Mouse (Mus musculus) CH12.LX (cell line): ENCODE measurements at regions not wholly inside any gene's neighbourhood (a gene's known extent, or its start where the extent isn't known, plus 50 kb on each side); places are given as distances from the start of the nearest gene placed in this dataset.

Experiments
- DNase-seq: peaks from one replicate; pipeline ENCODE4 v3.0.0-alpha.2; 2013; ENCODE audit errors: extremely low read depth
- H3K27ac ChIP-seq: 2 replicates; pipeline ENCODE4 v1.5.1; 2012; ENCODE audit warnings: low read depth, mild to moderate bottlenecking, control low read depth, moderate library complexity; ENCODE audit not compliant: insufficient read depth
- H3K27me3 ChIP-seq: replicated peaks from 2 replicates; pipeline ENCODE3; 2012; ENCODE audit warnings: inconsistent platforms
- H3K36me3 ChIP-seq, 2 experiments: replicated peaks in 1 of 2; 2 replicates each; pipeline versions ENCODE3 to v1.6.1; 2012; ENCODE audit warnings: inconsistent platforms in 1 of 2, low read length in 1 of 2, mild to moderate bottlenecking in 1 of 2, mixed read lengths in 1 of 2, moderate library complexity in 1 of 2; ENCODE audit not compliant: control insufficient read depth in 1 of 2, insufficient read depth in 1 of 2
- H3K4me1 ChIP-seq, 2 experiments: 2 replicates each; pipeline ENCODE4 v1.6.1; 2012; ENCODE audit warnings: inconsistent platforms in 1 of 2, moderate library complexity in 1 of 2; ENCODE audit not compliant: insufficient read depth in 2 of 2, control insufficient read depth in 1 of 2
- H3K4me2 ChIP-seq: 2 replicates; pipeline ENCODE4 v1.6.1; 2012; ENCODE audit warnings: low read depth, mild to moderate bottlenecking, control low read depth; ENCODE audit not compliant: poor library complexity, insufficient read depth, severe bottlenecking
- H3K4me3 ChIP-seq, 3 experiments: fragments of 150-350 bp in 1 of 3; sonication (generic) in 1 of 3; replicated peaks in 1 of 3; 2 replicates each; pipeline versions ENCODE3 to v1.5.1; 2011 to 2012; ENCODE audit warnings: low read depth in 2 of 3, low read length in 2 of 3, mild to moderate bottlenecking in 2 of 3, moderate library complexity in 2 of 3, control low read depth in 1 of 3, improper control_type of control experiment in 1 of 3, inconsistent platforms in 1 of 3, mixed read lengths in 1 of 3; ENCODE audit not compliant: poor library complexity in 1 of 3
- H3K79me2 ChIP-seq: replicated peaks from 2 replicates; pipeline ENCODE4 v1.6.1; 2012; ENCODE audit warnings: mild to moderate bottlenecking, moderate library complexity; ENCODE audit not compliant: control insufficient read depth, poor library complexity, insufficient read depth, severe bottlenecking; ENCODE audit errors: extremely low read depth
- H3K9ac ChIP-seq: 2 replicates; pipeline ENCODE4 v1.6.1; 2012; ENCODE audit warnings: low read depth, mild to moderate bottlenecking, control low read depth, moderate library complexity; ENCODE audit not compliant: insufficient read depth
- H3K9me3 ChIP-seq: replicated peaks from 2 replicates; pipeline ENCODE3; 2012; ENCODE audit warnings: low read length, inconsistent platforms, mixed read lengths
- CHD2 ChIP-seq: IDR thresholded peaks from 2 replicates; pipeline ENCODE4 v1.6.1; 2011; ENCODE audit warnings: low read length, improper control_type of control experiment
- CTCF ChIP-seq, 2 experiments: IDR thresholded peaks in 1 of 2; conservative IDR thresholded peaks in 1 of 2; 2 replicates each; pipeline ENCODE4 v1.5.1; 2011 to 2012; ENCODE audit warnings: low read depth in 2 of 2, low read length in 2 of 2, improper control_type of control experiment in 1 of 2, inconsistent platforms in 1 of 2, mild to moderate bottlenecking in 1 of 2, moderate library complexity in 1 of 2
- E2F4 ChIP-seq: IDR thresholded peaks from 2 replicates; pipeline ENCODE4 v1.6.1; 2011; ENCODE audit warnings: low read depth, low read length, improper control_type of control experiment; ENCODE audit not compliant: insufficient replicate concordance
- ELF1 ChIP-seq: IDR thresholded peaks from 2 replicates; pipeline ENCODE4 v1.6.1; 2014; ENCODE audit warnings: low read depth, mild to moderate bottlenecking, inconsistent platforms, low read length, improper control_type of control experiment
- HCFC1 ChIP-seq: IDR thresholded peaks from 2 replicates; pipeline ENCODE4 v1.6.1; 2012; ENCODE audit warnings: low read depth, mild to moderate bottlenecking, inconsistent platforms, low read length, improper control_type of control experiment
- JUN ChIP-seq: IDR thresholded peaks from 2 replicates; pipeline ENCODE4 v1.6.1; 2011; ENCODE audit warnings: low read depth, mild to moderate bottlenecking, low read length, improper control_type of control experiment, moderate library complexity; ENCODE audit not compliant: insufficient read depth
- MXI1 ChIP-seq: IDR thresholded peaks from 2 replicates; pipeline ENCODE4 v1.6.1; 2011; ENCODE audit warnings: mild to moderate bottlenecking, low read depth, low read length, improper control_type of control experiment
- MYC ChIP-seq: IDR thresholded peaks from 2 replicates; pipeline ENCODE4 v1.6.1; 2011; ENCODE audit warnings: low read depth, mild to moderate bottlenecking, improper control_type of control experiment, low read length
- NRF1 ChIP-seq: IDR thresholded peaks from 2 replicates; pipeline ENCODE4 v1.6.1; 2014; ENCODE audit warnings: low read depth, mild to moderate bottlenecking, inconsistent platforms, low read length, improper control_type of control experiment, moderate library complexity
- POLR2A ChIP-seq: IDR thresholded peaks from 2 replicates; pipeline ENCODE4 v1.6.1; 2011; ENCODE audit warnings: low read depth, mild to moderate bottlenecking, improper control_type of control experiment, low read length
- POLR2AphosphoS2 ChIP-seq: IDR thresholded peaks from 2 replicates; pipeline ENCODE4 v1.6.1; 2011; ENCODE audit warnings: low read depth, low read length, improper control_type of control experiment
- RAD21 ChIP-seq: IDR thresholded peaks from 2 replicates; pipeline ENCODE4 v1.6.1; 2011; ENCODE audit warnings: low read depth, mild to moderate bottlenecking, low read length, improper control_type of control experiment, moderate library complexity
- SMC3 ChIP-seq: IDR thresholded peaks from 2 replicates; pipeline ENCODE4 v1.6.1; 2011; ENCODE audit warnings: low read depth, low read length, improper control_type of control experiment
- TBP ChIP-seq: conservative IDR thresholded peaks from 2 replicates; pipeline ENCODE4 v1.6.1; 2011; ENCODE audit warnings: low read depth, low read length, improper control_type of control experiment
- TCF12 ChIP-seq: IDR thresholded peaks from 2 replicates; pipeline ENCODE4 v1.6.1; 2014; ENCODE audit warnings: low read depth, mild to moderate bottlenecking, inconsistent platforms, low read length, improper control_type of control experiment
- USF1 ChIP-seq: IDR thresholded peaks from 2 replicates; pipeline ENCODE4 v1.6.1; 2014; ENCODE audit warnings: low read depth, mild to moderate bottlenecking, inconsistent platforms, low read length, improper control_type of control experiment
- USF2 ChIP-seq: conservative IDR thresholded peaks from 2 replicates; pipeline ENCODE4 v1.6.1; 2011; ENCODE audit warnings: low read depth, low read length, improper control_type of control experiment
- ZC3H11A ChIP-seq: IDR thresholded peaks from 2 replicates; pipeline ENCODE4 v1.6.1; 2012; ENCODE audit warnings: low read depth, mild to moderate bottlenecking, inconsistent platforms, low read length, improper control_type of control experiment
- ZMIZ1 ChIP-seq: IDR thresholded peaks from 2 replicates; pipeline ENCODE4 v1.6.1; 2012; ENCODE audit warnings: low read depth, mild to moderate bottlenecking, inconsistent platforms, low read length, improper control_type of control experiment
- ZNF384 ChIP-seq: IDR thresholded peaks from 2 replicates; pipeline ENCODE4 v1.6.1; 2012; ENCODE audit warnings: low read depth, low read length, improper control_type of control experiment, inconsistent platforms
- dilution Hi-C: fragments of 300-500 bp; cut with MboI; formaldehyde crosslinking; loops from 2 replicates; pipeline ENCODE4 v1.14.3; 2020; ENCODE audit warnings: low sequenced_read_pairs; ENCODE audit not compliant: extremely low pct_unique_long_range_greater_than_20kb, extremely low pct_ligation_motif_present
- in situ Hi-C: fragments of 300-500 bp; cut with MboI; formaldehyde crosslinking; loops from 3 replicates; pipeline ENCODE4 v1.14.3; 2019; ENCODE audit warnings: low sequenced_read_pairs, low pct_ligation_motif_present, low pct_unique_long_range_greater_than_20kb, mixed read lengths

DNA sequence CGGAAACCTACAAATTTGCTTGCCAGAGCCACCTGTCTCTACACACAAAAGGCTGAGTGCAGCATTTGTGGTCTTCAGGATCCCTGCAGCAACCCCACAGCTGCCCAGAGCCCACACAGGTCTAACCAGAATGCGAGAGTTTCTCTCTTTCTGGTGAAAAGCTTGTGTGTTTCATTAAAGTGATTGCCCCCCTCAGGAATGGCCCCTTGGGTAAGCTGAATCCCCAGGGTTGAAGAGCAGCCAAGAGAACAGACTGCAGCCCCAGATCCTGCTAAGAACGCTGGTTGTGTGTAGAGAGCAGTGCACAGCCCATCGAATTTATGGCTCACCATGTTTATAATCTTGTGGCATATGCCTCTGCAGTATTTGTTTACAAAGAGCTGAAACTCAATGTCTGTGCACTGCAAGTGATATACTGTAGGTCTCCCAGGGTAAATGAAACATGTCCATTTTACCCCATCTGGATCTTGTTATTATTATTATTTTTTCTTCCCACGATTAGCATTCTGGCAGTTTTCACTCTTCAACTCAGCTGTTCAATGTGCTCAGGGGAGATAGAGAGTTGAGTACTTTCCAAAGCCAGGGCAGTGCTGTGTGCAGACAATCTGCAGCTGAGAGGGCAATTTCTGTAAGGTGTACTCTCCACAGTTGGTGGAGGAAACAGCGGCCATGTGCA, 486.4 kb downstream of the Hdgfl1 start:
- DNase-seq, result no peak
- Histone ChIP-seq H3K36me3 (no peaks in the 10 kb centered on the region), H3K9me3 (no peaks in the 10 kb centered on the region), H3K27ac (no peak overlapping the region), H3K4me2 (no peak overlapping the region), H3K27me3 (no peaks in the 10 kb centered on the region), H3K4me3 (no peak overlapping the region), H3K4me1 (peaks cover 0 to 9% of the 10 kb centered on the region in 2 experiments; a peak in 2 of 4 replicates), H3K79me2 (no peaks in the 10 kb centered on the region), H3K9ac (no peak overlapping the region)
- no peak for TF ChIP-seq POLR2AphosphoS2
- TF ChIP-seq USF2, result no peak
- TF ChIP-seq SMC3, result no peak
- TF ChIP-seq NRF1, result no peak
- TF ChIP-seq JUN, result no peak
- dilution Hi-C loops, result no loop called here
- in situ Hi-C loops, result no loop called here

DNA sequence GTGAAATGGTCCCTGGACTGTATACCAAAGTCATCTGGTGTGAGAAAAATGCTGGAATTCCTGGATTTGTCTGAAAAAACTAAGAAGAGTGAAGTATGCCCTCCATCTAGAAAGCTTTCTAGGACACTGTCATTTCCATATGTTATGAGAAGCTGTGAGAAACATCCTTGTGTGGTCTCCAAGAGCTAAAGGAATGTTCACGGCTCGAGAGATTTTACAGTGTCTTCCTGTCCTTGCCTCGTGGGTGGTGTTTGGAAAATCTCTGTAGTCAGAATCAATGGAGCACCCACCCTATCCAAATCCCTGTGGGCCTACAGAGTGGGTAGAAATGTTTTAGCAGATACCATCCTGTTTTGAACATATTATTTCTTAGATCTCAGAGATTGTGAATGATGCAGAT, 487.7 kb downstream of the Hdgfl1 start:
- no peaks in the 10 kb centered on the region for H3K36me3 ChIP-seq
- in situ Hi-C loops (no loop called here), dilution Hi-C loops (no loop called here)
- peaks cover 0 to 9% of the 10 kb centered on the region in 2 experiments; a peak in 2 of 4 replicates for H3K4me1 ChIP-seq
- H3K9ac ChIP-seq, result no peak overlapping the region
- H3K79me2 ChIP-seq, result no peaks in the 10 kb centered on the region
- H3K9me3 ChIP-seq, result no peaks in the 10 kb centered on the region
- H3K27ac ChIP-seq, result no peak overlapping the region
- no peak for TF ChIP-seq TBP
- no peak for TF ChIP-seq E2F4
- TF ChIP-seq ZC3H11A, result no peak
- no peak for TF ChIP-seq USF1
- TF ChIP-seq CHD2, result no peak
- TF ChIP-seq MXI1, result no peak
- TF ChIP-seq SMC3, result no peak
- no peak for TF ChIP-seq CTCF (conservative IDR thresholded peaks at IDR 0.05 in 1 of 2, IDR thresholded peaks at IDR 0.05 in 1 of 2; ENCODE audit: low read depth in 2 of 2, low read length in 2 of 2)
- TF ChIP-seq ZMIZ1, result no peak
- TF ChIP-seq ZNF384, result no peak
- no peak for DNase-seq
- no peaks in the 10 kb centered on the region for H3K27me3 ChIP-seq
- H3K4me3 ChIP-seq, result no peak overlapping the region
- no peak overlapping the region for H3K4me2 ChIP-seq

DNA sequence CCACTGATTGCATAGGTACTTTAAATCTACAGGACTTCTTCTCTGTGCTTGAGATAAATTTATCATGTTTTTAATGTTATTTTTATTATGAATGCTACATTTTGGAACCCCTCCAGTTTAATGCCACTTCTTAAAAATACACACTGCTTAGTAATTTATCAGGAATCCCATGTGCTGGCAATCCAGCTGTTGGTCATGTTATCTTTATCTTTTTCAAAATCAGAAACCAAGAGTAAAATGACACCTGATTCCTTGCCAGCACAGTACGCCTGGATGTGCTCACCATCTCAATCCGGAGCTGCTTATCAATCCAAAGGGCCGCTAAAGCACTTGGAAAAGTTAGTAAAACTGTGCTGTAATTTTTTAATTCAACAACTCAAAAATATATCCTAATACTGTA, 497.1 kb downstream of the Hdgfl1 start:
- H3K36me3 ChIP-seq, result no peaks in the 10 kb centered on the region
- no peaks in the 10 kb centered on the region for H3K27me3 ChIP-seq
- H3K9ac ChIP-seq, result no peak overlapping the region
- H3K4me2 ChIP-seq, result no peak overlapping the region
- no peak overlapping the region for H3K27ac ChIP-seq
- in situ Hi-C loops (no loop called here), dilution Hi-C loops (no loop called here)
- no peaks in the 10 kb centered on the region for H3K4me1 ChIP-seq
- no peaks in the 10 kb centered on the region for H3K79me2 ChIP-seq
- no peak overlapping the region for H3K4me3 ChIP-seq
- H3K9me3 ChIP-seq, result no peaks in the 10 kb centered on the region
- DNase-seq, result no peak
- no peak for TF ChIP-seq POLR2A
- no peak for TF ChIP-seq HCFC1
- TF ChIP-seq ZMIZ1, result no peak
- TF ChIP-seq MXI1, result no peak
- no peak for TF ChIP-seq RAD21
- no peak for TF ChIP-seq CHD2
- TF ChIP-seq ELF1, result no peak
- TF ChIP-seq TCF12, result no peak
- no peak for TF ChIP-seq JUN
- no peak for TF ChIP-seq ZNF384
- no peak for TF ChIP-seq E2F4
- no peak for TF ChIP-seq MYC
